Mouse (Mus musculus): ENCODE measurements around the gene Eif3i.

- TF ChIP-seq CTCF (IDR thresholded peaks at IDR 0.05; ENCODE audit: control insufficient read depth, insufficient read depth, insufficient replicate concordance, low read depth, low read length) (no peak), POLR2A (IDR thresholded peaks at IDR 0.05; ENCODE audit: control insufficient read depth, low read depth, low read length) (no peak)
Measured at GRCm38 (mm10) chr4:129557256-129557808, 43.1 kb downstream of the Eif3i start.

Measured in testis, adult 2 months (tissue).